Mouse (Mus musculus): ENCODE data around the gene Cfap54.

Gene Cfap54

DNA sequence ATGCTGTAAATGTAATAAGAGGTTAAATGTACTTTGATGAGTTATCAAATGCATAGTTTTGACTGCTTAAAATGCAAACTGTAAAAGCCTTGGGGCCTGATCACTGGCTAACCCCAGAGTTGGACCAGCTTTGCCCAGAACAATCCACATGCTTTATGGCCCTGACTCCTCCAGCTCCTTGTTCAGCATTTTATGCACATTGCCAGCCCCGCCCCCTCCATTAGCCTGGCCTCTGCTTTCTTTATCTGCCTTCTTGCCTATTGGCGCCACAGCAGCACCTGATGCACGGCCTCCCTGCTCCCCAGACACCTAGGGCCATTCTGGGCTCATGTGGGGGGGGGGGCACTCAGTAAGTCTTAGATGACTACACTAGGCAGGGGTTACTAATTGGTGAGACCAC, 17.8 kb downstream of the Cfap54 start:
- CTCF ChIA-PET: no interaction called here

DNA sequence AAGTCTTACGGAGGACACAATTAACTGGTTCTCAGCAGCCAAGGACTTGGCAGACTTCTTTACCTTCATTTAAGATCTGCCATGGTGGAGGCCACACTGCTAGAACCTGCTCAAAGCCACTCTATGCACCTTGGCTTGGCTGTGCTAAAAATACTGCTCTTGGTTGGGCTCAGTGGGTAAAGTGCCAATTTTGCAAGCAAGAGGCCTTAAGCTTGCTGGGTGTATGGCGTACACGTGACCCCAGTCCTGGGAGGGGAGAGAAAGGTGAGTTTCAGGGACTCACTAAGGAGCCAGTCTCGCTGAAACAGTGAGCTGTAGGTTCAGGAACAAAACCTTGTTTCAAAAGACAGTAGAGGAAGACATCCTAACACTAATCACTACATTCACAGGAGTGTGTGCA, 19.0 kb downstream of the Cfap54 start:
- CTCF ChIA-PET: interaction anchor here (1.2 kb wide), 1 partner anchor 19 kb away, joined by 3 read pairs; the partner anchor contains the start of gene Cfap54

DNA sequence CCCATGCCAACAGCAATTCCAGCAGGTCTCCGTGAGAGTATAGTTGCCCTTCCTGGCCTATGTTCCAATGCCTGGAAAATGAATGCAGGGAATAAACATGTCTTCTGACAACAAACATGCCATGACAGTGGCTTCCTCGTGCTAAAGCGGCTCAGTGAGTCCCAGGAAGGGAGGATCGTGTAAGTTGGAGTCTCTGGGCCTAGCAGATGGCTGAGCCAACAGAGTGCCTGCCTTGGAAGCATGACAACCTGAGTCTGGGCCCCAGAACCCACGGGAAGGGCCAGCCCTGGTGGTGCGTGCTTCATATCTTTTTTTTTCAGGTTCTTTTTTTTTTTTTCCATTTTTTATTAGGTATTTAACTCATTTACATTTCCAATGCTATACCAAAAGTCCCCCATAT, 27.6 kb downstream of the Cfap54 start:
- CTCF ChIA-PET: no interaction called here

DNA sequence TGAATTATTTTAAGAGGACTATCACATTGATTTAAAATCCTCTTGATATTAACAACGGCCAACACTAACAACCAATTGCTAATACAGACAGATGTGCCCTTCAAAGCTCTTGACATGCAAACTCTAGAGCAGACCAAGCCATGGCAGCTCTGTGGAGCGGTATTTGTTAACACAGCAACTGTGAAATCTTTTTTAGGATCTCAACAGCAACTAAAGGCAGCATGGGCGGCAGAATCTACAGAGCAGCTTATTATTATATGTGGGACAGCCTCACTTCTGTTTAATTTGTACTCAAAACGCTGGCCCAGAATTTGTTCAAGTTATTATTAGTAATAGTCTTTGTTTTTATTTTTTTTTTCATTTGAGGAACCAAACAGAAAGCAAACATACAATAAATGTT, 28.1 kb downstream of the Cfap54 start:
- CTCF ChIA-PET: interaction anchor here (0.7 kb wide), 1 partner anchor 12 kb away, joined by 3 read pairs; no protein-coding TSS in a partner anchor

DNA sequence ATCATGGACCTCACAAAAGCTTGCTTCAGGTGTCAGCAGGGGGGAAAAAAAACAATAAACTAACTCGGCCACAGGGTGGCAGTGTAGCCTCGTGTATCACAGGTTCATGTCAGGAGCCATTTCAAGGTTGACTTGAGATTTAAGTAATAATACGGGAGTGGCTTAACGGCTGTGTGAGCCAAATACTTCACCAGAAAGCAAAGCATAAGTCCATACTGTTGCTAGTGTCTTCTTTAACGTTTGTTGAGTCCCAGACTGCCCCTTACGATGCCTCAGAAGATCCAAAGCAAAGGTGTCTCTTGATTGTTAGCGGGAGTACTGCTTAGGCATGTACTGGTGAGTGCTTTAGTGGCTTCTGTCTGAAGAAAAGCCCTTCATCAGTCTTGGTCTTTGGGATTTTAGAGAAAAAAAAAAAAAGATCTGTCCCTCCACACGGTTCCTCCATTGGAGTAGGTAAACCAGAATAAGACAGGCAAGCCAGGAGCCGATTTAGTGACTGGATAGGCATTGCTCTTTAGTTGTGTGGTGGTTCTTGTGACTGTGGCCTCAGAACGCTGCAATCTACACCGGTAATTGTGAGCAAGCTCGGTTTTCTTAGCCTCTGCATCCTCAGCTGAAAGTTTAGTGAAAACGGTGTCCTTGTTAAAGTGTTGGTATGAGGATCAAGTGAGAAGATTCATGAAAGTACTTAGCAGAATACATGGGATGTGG, 30.2 kb downstream of the Cfap54 start:
- CTCF ChIA-PET: interaction anchor here (0.7 to 1.0 kb wide), 2 partner anchors 419 to 1134 kb away, joined by 3 to 6 read pairs; no protein-coding TSS in a partner anchor

DNA sequence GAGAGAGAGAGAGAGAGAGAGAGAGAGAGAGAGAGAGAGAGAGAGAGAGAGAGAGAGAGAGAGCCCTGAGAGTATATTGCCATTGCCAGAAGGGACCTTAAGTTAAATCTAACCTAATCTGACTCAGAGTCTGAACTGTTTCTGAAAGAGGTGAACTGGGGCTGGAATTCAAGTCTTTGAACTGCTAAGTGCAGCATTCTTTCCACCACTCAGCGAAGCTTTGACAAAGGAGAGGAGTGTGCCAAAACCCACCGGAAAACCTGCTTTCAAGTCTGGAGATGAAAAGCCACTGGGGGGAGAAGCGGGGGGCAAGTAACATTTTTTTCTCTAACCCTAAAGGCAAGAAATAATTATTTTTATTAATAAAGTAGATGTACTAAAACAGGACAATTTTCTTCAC, 30.8 kb downstream of the Cfap54 start:
- CTCF ChIA-PET: interaction anchor here (1.0 kb wide), 1 partner anchor 420 kb away, joined by 3 read pairs; no protein-coding TSS in a partner anchor

DNA sequence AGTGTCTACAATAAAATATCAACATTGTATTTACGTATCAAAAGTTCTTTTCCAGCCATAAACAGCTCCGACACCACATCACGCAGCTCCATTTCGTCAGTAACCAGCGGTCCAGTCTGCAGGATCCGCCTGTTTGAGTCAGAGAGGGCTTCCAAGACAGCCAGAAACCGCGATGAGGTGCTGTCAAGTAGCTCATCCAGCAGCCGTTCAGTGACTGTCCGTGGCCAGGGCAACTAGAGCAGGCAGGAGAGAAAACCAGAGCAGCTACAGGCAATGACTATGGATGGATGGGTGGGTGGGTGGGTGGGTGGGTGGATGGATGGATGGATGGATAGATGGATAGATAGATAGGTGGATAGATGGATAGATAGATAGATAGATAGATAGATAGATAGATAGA, 38.2 kb downstream of the Cfap54 start:
- CTCF ChIA-PET: no interaction called here

DNA sequence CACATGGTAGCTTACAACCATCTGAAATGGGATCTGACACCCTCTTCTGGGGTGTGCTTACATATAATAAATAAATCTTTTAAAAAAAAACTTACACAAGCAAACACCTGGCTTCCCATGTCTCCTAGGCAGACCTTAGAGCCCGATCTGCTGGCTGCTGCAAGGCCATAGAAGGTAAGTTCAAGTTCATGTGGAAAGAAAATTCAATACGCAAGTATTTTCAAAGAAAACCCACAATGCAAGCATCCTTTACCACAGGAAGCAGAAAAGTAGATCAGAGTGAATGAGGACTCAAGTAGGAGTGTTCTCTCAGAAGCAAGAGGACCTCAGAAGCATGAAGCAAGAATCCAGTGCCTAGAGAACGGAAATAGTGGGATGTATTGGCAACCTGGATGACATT, 39.6 kb downstream of the Cfap54 start:
- CTCF ChIA-PET: interaction anchor here (0.5 kb wide), 1 partner anchor 75 kb away, joined by 3 read pairs; no protein-coding TSS in a partner anchor

DNA sequence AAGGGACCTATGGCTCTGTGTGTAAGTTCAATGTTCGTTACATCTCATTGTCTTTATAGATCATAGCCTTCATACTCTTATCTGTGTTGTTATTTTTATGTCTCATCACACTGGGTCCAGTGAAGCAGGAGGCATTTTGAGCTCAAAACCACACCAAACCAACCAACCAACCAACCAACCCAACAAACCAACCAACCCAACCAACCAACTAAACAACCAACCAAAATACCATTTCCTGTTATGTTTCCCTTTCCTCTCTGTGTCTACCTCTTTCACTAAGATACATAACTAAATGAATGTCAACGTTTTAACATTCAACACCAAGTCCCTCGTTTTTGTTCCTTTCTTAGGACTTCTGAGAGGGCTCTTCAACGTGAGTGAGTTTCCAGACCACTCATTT, 40.0 kb downstream of the Cfap54 start:
- CTCF ChIA-PET: interaction anchor here (0.5 kb wide), 1 partner anchor 76 kb away, joined by 3 read pairs; no protein-coding TSS in a partner anchor

DNA sequence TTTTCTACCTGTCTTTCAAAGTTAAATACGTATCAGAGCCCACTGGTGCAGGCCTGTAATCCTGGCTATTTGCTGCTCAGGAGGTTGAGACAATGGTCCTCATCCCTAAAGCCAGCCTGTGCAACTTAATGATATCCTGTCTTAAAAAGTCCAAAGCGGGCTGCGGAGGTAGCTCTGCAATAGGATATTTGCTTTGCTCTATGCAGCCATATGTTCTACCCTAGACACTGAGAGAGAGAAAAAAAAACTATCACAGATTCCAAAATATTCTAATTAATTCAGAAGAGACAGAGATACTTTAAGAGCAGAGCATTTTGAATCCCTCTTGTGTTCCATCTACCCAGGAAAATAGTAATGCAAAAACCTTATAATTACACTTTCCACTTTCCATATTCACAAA, 44.9 kb downstream of the Cfap54 start:
- CTCF ChIA-PET: no interaction called here

DNA sequence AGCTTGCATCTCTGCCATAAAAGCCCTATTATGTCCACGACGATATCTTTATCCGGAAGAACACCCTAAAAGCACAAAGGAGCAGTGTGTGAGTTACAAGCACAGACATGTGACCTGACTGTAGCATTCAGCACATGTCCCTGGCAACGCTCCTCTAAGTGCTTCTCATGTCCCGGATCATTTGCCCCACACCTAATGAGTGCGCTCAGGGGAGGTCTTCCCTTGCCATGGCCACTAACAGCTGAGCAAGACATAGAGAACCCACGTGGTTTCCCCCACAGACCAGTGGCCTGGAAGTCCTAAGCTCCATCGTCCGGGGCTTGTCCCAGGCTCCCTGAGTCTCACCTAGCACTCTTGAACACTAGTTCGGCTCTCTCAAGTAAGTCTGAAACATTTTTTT, 45.9 kb downstream of the Cfap54 start:
- CTCF ChIA-PET: interaction anchor here (0.7 kb wide), 1 partner anchor 457 kb away, joined by 4 read pairs; no protein-coding TSS in a partner anchor

DNA sequence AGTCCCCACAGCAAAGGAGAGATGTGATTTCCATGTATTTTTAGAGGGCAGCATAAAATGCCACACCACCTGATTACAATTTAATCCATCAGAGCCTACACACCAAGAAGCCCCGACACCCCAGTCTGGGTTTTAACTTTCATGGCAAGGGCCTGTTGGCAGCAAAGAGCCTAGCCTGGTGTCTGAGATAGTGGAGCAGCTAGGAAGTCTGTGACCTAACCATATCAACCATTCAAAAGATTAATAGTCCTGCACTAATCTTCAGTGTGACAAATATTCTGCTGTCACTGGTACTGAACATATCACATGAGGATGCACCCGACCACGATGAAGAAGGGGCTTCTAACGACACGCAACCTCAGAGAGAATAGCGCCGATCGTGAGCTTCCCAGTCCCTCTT, 58.1 kb downstream of the Cfap54 start:
- CTCF ChIA-PET: no interaction called here

DNA sequence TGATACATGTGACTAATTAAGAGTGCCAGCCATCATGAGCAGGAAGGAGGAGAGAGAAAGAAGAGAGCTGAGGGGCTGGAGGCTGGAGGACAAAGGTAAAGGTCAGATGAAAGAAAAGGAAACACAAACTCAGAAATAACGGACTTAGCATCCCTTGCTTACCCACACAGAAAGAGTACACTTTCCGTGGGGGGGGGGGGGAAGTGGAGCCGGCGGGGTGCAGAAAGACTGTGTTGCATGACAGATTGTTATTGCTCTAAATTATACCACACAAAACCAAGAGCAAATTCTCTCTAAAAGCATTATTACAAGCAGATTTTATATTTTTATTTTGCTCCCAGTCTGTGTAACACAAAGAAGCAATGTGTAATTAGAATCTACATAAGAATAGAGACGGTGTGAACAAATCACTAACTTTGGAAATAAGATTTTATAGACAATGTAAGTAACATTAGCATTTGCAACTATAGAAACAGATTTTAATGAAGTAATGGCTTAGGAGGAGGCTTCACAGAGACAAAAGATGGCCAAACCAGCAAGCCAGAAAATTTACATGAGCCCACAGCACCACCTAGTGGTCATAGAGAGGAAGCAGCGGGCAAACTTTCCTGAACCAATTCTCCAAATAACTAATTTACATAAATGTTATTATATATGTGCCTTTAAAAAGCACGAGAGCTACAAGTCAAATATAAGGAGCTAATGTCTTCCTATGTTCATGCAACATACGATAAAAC, 67.2 kb downstream of the Cfap54 start:
- CTCF ChIA-PET: interaction anchor here (0.6 kb wide), 1 partner anchor 1720 kb away, joined by 3 read pairs; no protein-coding TSS in a partner anchor

DNA sequence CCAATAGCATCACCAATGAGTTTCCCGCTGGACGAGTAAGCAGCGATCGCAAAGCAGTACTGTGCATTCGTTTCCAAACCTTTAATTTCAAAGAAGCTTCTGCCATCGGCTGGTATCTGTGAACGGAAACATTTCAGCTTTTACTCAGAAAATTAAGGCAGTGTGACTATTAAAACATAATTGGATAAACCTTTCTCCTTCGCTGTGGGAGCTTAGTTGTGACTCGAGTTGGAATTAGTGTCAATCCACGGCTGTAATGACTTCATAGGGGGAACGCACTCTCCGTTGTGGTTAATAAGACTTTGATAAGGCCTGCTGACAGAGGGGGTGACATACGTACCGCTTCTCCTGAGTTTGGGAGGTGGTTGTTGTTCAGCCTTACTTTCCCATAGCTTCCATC, 70.3 kb downstream of the Cfap54 start:
- CTCF ChIA-PET: no interaction called here

DNA sequence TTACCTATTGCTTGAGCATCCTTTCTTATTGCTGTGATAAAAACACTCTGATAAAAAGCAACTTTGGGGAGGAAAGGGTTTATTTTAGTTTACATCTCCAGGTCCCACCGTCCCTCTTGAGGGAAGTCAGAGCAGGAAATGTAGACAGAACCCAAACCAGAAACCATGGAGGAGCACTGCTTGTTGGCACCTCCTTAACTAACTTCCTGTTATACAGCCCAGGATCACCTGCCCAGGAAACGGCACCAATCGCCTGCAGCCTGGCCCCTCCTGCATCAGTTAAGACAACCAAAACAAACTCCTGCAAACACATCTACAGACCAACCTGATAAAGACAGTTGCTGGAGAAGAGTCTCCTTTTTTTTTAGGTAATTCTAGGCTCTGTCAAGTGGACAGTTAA, 74.4 kb downstream of the Cfap54 start:
- CTCF ChIA-PET: no interaction called here

DNA sequence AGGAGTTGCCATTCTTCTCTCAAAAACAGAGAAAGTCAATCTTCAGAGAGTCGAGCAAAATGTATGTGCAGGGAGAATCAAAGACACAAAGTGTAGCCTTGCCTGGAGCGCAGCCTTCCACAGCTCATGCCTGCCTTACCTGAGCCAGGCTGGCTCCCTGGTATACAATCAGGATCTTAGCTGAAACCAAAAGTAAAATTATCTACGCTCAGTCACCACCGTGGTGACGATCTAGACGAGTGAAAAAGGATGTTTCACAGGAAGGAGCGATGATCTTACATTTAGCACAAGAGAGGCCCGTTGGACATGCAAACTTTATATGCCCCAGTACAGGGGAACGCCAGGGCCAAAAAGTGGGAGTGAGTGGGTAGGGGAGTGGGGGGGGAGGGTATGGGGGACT, 75.0 kb downstream of the Cfap54 start:
- CTCF ChIA-PET: no interaction called here

DNA sequence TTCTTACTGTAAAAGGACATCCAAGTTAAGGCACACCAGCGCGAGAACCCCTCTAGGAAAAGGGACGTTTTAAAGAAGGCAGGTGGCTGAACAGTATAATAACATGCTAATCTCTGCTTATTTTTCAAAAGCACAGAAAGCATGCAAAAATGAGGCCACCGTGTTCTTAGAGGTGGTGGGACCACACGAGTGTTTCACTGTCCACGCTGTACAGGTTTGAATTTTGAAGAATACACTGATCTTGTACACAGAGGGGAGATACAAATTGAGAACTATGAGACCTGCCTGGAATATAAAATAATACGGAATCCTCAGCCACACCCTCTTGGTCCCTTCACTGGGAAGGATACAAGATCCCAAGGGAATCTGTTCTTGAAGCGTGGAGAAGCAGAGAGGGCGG, 82.9 kb downstream of the Cfap54 start:
- CTCF ChIA-PET: no interaction called here

DNA sequence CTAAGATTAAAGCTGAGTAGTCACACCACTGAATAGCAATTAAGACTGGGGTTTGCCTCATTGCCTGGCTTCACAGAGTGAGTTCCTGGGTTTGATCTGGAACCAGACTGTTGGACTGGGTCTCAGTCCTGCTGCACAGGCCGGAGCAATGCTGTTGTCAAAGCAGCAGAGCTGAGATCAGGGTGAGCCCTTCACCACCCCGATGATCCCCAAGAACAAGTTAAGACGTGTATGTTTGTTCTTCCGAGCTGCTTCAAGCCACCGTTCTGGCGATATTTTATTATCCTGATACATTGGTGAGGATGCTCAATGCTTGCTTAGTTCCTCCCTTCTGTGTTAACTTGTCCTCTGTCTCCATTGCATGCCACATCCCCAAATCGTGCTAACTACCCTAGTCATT, 86.2 kb downstream of the Cfap54 start:
- CTCF ChIA-PET: no interaction called here

DNA sequence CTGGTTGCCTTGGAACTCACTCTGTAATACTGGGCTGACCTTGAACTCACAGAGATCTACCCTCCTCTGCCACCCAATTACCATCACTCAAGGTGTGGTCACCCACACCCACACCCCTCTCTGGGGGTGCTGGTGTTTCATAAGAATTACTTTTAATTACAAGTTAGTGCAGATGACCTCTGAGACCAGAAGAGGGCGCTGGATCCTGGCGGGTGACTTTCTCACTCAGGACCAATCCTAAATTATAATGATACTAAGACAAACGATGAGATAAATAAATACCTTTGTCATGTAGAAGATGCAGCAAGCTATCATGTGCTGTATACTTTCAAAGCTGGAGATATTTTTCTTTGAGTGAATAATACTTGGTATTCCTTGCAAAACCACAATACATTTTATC, 87.1 kb downstream of the Cfap54 start:
- CTCF ChIA-PET: no interaction called here

DNA sequence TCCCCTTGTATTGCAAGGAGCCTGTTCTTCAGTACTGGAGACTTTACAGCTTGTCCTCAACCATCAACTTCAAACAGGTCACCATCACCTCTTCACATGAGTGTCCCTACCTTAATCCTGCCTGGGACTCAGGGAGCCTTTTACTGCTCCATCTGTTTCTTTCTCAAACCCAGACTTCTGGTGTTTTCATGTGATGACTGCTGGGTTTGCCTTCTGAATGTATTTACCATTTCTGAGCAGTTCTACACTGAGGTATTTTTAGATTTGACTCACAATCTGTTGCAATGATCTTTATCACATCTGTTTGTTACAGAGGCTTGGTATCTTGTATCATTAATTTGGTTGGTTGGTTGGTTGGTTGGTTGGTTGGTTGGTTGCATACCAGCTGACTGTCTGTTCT, 88.9 kb downstream of the Cfap54 start:
- CTCF ChIA-PET: no interaction called here

DNA sequence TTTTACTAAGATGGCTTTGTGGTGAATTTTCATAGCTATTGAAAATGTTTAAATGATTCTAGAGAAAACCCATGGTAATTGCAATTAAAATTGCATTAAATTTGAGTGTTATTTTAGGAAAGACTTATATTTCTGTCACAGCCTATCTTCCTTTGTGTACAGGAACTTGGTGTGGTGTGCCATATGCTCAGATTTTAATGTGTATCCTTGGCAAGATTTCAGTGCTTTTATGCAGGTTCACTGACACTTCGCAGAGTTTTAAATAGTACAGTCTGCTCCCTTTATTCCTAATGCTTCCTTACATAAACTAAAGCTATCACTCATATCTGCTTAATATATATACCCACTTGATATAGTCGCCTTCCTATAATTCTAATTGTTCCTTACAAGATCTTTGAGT, 90.8 kb downstream of the Cfap54 start:
- CTCF ChIA-PET: no interaction called here

DNA sequence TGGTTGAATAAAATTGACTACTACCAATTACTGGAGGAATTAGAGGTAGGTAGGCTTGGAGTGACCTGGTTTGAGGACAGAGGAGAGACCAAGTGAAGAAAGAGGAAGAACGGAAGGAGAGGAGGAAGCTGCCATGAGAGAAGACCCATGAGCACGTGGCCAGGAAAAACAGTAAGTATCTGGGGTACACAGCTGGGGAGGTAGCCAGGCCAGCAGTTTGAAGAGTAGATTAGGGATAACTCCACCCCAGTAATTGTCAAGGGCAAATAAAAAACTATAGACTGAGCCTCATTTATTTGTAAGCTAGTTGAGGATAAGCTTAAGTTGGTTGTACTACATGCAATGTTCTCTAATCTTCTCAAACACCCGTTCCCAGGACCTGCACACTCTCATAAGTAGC, 116.3 kb downstream of the Cfap54 start:
- CTCF ChIA-PET: no interaction called here

DNA sequence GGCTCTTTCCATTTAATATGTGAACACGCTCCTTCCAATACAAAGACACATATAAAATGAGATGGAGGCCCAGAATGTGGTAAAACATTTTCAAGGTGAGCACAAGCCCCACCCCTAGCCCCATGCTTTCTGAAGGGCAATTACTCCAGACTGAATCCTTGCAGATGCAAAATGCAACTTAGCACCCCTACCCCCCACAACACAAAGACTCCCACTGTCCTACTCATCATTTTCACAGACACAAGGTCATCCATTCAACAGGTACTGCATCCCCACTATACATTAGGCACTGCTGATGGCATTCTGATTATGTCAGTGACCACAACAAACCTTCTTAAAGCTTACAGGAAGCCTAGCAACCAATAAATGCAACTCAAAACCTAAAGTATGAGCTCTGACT, 131.4 kb downstream of the Cfap54 start:
- CTCF ChIA-PET: no interaction called here
